In genomic region chr6:31923951-31924668, GRCm38 (mm10) we compare ENCODE assay signal across 14 mouse cellular contexts.
DNase-seq lines count a peak whose midpoint lies in the region; ATAC-seq and TF ChIP-seq lines count a peak whose summit lies in the region.
"Had no signal": no experiment of that assay in that cellular context is flagged by ENCODE, and none has a peak within 500 bp of the region (broad histone marks: within the 10 kb centered on the region; RNA-seq: fewer than 3 reads in every experiment).

No protein-coding gene starts in this region.

- TF ChIP-seq CTCF in lung, postnatal 0 days (IDR thresholded peaks at IDR 0.05) = no peak

- 61% methylated on average over 3 of the region's 3 CpGs for WGBS in hindbrain, embryonic 12.5 days
- WGBS in hindbrain, embryonic 10.5 days = 46% methylated on average over 3 of the region's 3 CpGs
- 30% methylated on average over 3 of the region's 3 CpGs for WGBS in hindbrain, embryonic 16.5 days
- whole genome bisulfite sequencing in neural tube, embryonic 15.5 days = 22% methylated on average over 3 of the region's 3 CpGs
- 70% methylated on average over 3 of the region's 3 CpGs for WGBS in lung, postnatal 0 days

- no peak overlapping the region for H3K27ac ChIP-seq in hindbrain, embryonic 12.5 days
- H3K27ac ChIP-seq in hindbrain, embryonic 10.5 days = no peak overlapping the region
- peak overlapping the region; percentile 37 for H3K27ac ChIP-seq in hindbrain, embryonic 16.5 days (ENCODE audit: low read depth, low read length)
- H3K27ac ChIP-seq in neural tube, embryonic 15.5 days (replicated peaks) = peak overlapping the region; percentile 65
- no peak overlapping the region for H3K27ac ChIP-seq in lung, postnatal 0 days (ENCODE audit: low read length)
- H3K27ac ChIP-seq: heart, embryonic 15.5 days had no signal

- H3K9me3 ChIP-seq in hindbrain, embryonic 12.5 days (replicated peaks) = no peaks in the 10 kb centered on the region
- H3K9me3 ChIP-seq in hindbrain, embryonic 10.5 days = no peaks in the 10 kb centered on the region
- no peaks in the 10 kb centered on the region for H3K9me3 ChIP-seq in hindbrain, embryonic 16.5 days (ENCODE audit: control insufficient read depth, low read length)
- no peaks in the 10 kb centered on the region for H3K9me3 ChIP-seq in neural tube, embryonic 15.5 days (replicated peaks)
- no peaks in the 10 kb centered on the region for H3K9me3 ChIP-seq in lung, postnatal 0 days (ENCODE audit: low read length)
- H3K9me3 ChIP-seq: heart, embryonic 15.5 days had no signal

- no peaks in the 10 kb centered on the region for H3K27me3 ChIP-seq in hindbrain, embryonic 12.5 days
- 0 out of 2 replicates have a peak, but pooled peaks cover under 1% of the 10 kb centered on the region for H3K27me3 ChIP-seq in hindbrain, embryonic 10.5 days (ENCODE audit: insufficient read depth, poor library complexity, severe bottlenecking)
- H3K27me3 ChIP-seq in hindbrain, embryonic 16.5 days (replicated peaks; ENCODE audit: control insufficient read depth, insufficient read depth, low read length) = no peaks in the 10 kb centered on the region
- no peaks in the 10 kb centered on the region for H3K27me3 ChIP-seq in neural tube, embryonic 15.5 days (replicated peaks)
- no peaks in the 10 kb centered on the region for H3K27me3 ChIP-seq in lung, postnatal 0 days (replicated peaks; ENCODE audit: insufficient read depth, low read length)
- H3K27me3 ChIP-seq: heart, embryonic 15.5 days had no signal

- TF ChIP-seq EP300 in lung, postnatal 0 days (IDR thresholded peaks at IDR 0.05) = no peak

- no peak overlapping the region for H3K9ac ChIP-seq in hindbrain, embryonic 12.5 days
- no peak overlapping the region for H3K9ac ChIP-seq in hindbrain, embryonic 16.5 days (ENCODE audit: low read depth, low read length)
- H3K9ac ChIP-seq in neural tube, embryonic 15.5 days (replicated peaks) = no peak overlapping the region
- no peak overlapping the region for H3K9ac ChIP-seq in lung, postnatal 0 days (replicated peaks; ENCODE audit: low read depth)
- H3K9ac ChIP-seq: heart, embryonic 15.5 days had no signal

- H3K4me2 ChIP-seq in hindbrain, embryonic 12.5 days (replicated peaks) = no peak overlapping the region
- H3K4me2 ChIP-seq in hindbrain, embryonic 16.5 days (ENCODE audit: low read length) = no peak overlapping the region
- no peak overlapping the region for H3K4me2 ChIP-seq in neural tube, embryonic 15.5 days
- no peak overlapping the region for H3K4me2 ChIP-seq in lung, postnatal 0 days (replicated peaks; ENCODE audit: low read depth, low read length)
- H3K4me2 ChIP-seq: heart, embryonic 15.5 days had no signal

- no peak for DNase-seq in hindbrain, embryonic 10.5 days (ENCODE audit: low spot score)
- peak; percentile 35 to 47 for DNase-seq in right cerebral cortex, adult 2 months (ENCODE audit: low spot score in 2 of 2)
- no peak for DNase-seq in right cerebral cortex, adult 18-20 months
- no peak for DNase-seq in adrenal gland, postnatal 4 days (ENCODE audit: low spot score in 2 of 2)
- no peak for DNase-seq in lung, postnatal 0 days (ENCODE audit: low spot score)
- DNase-seq: adrenal gland, adult 8-10 months; cerebellum, adult 9-10 months; lung, adult 2 months; right cerebral cortex, postnatal 25 days had no signal

- H3K4me1 ChIP-seq in hindbrain, embryonic 12.5 days = peaks cover 5% of the 10 kb centered on the region; the same call in 1 of the 2 replicates
- peaks cover 8% of the 10 kb centered on the region; the same call in 1 of the 2 replicates for H3K4me1 ChIP-seq in hindbrain, embryonic 10.5 days (replicated peaks)
- peaks cover 9% of the 10 kb centered on the region for H3K4me1 ChIP-seq in hindbrain, embryonic 16.5 days (ENCODE audit: control insufficient read depth, insufficient read depth, low read depth, low read length)
- H3K4me1 ChIP-seq in neural tube, embryonic 15.5 days = peaks cover 13% of the 10 kb centered on the region
- H3K4me1 ChIP-seq in lung, postnatal 0 days (ENCODE audit: insufficient read depth, low read depth, low read length) = no peaks in the 10 kb centered on the region
- H3K4me1 ChIP-seq: heart, embryonic 15.5 days had no signal

- no peak overlapping the region for H3K4me3 ChIP-seq in hindbrain, embryonic 12.5 days
- H3K4me3 ChIP-seq in hindbrain, embryonic 10.5 days = no peak overlapping the region
- H3K4me3 ChIP-seq in hindbrain, embryonic 16.5 days (ENCODE audit: low read length) = no peak overlapping the region
- H3K4me3 ChIP-seq in neural tube, embryonic 15.5 days (replicated peaks) = no peak overlapping the region
- H3K4me3 ChIP-seq in lung, postnatal 0 days (ENCODE audit: low read depth, low read length) = no peak overlapping the region
- H3K4me3 ChIP-seq: heart, embryonic 15.5 days had no signal

- no peaks in the 10 kb centered on the region for H3K36me3 ChIP-seq in hindbrain, embryonic 12.5 days
- no peaks in the 10 kb centered on the region for H3K36me3 ChIP-seq in hindbrain, embryonic 10.5 days
- no peaks in the 10 kb centered on the region for H3K36me3 ChIP-seq in hindbrain, embryonic 16.5 days (ENCODE audit: control insufficient read depth, insufficient read depth, low read length)
- no peaks in the 10 kb centered on the region for H3K36me3 ChIP-seq in neural tube, embryonic 15.5 days
- no peaks in the 10 kb centered on the region for H3K36me3 ChIP-seq in lung, postnatal 0 days (ENCODE audit: insufficient read depth, low read length)
- H3K36me3 ChIP-seq: heart, embryonic 15.5 days had no signal

- peak; percentile 19; the same call in 1 of the 2 replicates for ATAC-seq in hindbrain, embryonic 12.5 days (ENCODE audit: low FRiP score)
- peak; percentile 84 for ATAC-seq in hindbrain, embryonic 16.5 days
- ATAC-seq in neural tube, embryonic 15.5 days (ENCODE audit: low FRiP score) = peak; percentile 82
- no peak for ATAC-seq in lung, postnatal 0 days
- ATAC-seq: inflammation-experienced regulatory T-cells, adult 6 months had no signal

Comparison
In these comparisons a context has a peak if more than half of its experiments do, and no peak if none do; other contexts are left out.
1. H3K27ac ChIP-seq: peak in hindbrain, embryonic 16.5 days (single experiment) and neural tube, embryonic 15.5 days (single experiment); none in hindbrain, embryonic 12.5 days (single experiment), hindbrain, embryonic 10.5 days (single experiment) and lung, postnatal 0 days (single experiment).
2. DNase-seq: peak in right cerebral cortex, adult 2 months (2 of 2); none in hindbrain, embryonic 10.5 days (single experiment), right cerebral cortex, adult 18-20 months (single experiment), adrenal gland, postnatal 4 days (0 of 2) and lung, postnatal 0 days (single experiment).